Mouse (Mus musculus): ENCODE measurements around the gene Ehmt2.

Ehmt2 gene

DNA sequence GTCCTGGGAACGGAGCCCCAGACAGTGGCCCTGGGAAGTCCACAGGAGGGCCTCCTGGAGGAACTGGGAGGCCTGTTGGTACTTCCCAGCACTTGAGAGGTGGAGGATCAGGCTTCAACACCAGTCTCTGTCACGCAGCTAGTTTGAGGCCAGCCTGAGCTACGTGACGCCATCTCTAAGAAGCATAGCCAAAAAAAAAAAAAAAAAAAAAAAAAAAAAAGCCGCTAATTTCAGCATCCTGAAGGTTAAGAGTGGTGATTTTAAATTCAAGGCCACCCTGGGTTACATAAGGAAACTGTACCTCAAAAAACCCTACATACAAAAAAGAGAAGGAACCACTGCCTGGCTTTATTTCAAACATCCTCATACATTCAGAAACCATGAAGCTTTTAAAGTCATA lies 26.0 kb downstream of the Ehmt2 start:
- DNase-seq (ENCODE audit: low read depth, low spot score): no peak

DNA sequence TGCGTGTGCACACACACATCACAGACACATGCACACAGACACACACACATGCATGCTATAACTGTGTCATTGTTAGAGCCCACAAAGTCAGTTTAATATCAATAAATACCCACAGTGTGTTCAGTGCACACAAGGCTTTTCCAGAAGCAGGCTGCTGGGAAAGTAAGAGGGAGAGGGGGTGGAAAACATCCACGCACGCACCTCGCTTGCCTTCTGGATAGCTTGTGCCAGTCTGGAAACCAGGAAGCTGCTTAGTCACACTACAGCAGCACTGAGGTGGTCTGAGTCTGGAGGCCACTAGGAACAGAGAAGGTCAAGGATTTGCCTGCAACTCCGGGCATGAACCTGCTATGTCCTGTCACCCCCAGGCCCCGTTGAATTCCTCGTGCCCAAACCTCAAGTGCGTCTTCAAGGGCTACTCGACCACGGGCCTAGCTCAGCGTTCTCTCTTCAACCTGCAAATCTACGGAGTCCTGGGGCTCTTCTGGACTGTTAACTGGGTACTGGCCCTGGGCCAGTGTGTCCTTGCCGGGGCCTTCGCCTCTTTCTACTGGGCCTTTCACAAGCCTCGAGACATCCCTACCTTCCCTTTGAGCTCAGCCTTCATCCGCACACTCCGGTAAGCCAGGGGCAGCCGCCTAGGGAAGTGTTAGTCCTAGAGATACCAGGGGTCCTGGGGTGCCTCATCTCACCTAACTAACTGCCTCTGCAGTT lies 29.2 kb downstream of the Ehmt2 start:
- DNase-seq (ENCODE audit: low read depth, low spot score): no peak

DNA sequence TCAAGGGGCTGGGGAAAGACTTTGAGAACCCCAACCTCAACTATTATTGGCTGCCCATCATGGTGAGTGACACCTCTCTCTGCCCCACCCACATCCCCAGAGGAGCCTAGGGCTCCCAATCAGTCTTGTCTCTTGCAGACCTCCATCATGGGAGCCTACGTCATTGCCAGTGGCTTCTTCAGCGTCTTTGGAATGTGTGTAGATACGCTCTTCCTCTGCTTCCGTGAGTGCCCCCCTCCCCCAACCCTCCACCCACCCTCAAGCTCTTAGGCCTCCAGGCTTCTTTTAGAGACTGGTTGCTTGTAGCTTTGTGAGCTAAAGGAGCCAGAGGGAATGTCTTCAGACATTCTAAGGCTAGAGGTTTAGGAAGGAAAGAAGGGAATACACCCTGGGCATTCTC lies 30.6 kb downstream of the Ehmt2 start:
- no peak for DNase-seq (ENCODE audit: low read depth, low spot score)

- peak; percentile 99 for DNase-seq (ENCODE audit: low read depth, low spot score)
Measured at GRCm38 (mm10) chr17:34931061-34931734, 32.9 kb downstream of the Ehmt2 start, which contains the start of gene Neu1. TSS of gene Neu1 (plus strand) at chr17:34931253.

DNA sequence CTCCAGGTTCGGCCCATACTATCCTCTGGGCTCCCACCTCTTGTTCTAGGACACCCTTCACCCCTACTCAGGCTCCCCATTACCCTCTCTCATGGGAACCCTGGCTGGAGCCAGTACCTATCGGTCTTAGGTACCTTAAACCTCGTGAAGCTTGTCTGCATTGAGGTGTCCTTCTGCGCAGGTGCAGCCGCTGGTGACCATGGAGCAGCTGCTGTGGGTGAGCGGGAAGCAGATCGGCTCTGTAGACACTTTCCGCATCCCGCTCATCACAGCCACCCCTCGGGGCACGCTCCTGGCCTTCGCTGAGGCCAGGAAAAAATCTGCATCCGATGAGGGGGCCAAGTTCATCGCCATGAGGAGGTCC lies 33.4 kb downstream of the Ehmt2 start:
- DNase-seq (ENCODE audit: low read depth, low spot score): peak; percentile 78

DNA sequence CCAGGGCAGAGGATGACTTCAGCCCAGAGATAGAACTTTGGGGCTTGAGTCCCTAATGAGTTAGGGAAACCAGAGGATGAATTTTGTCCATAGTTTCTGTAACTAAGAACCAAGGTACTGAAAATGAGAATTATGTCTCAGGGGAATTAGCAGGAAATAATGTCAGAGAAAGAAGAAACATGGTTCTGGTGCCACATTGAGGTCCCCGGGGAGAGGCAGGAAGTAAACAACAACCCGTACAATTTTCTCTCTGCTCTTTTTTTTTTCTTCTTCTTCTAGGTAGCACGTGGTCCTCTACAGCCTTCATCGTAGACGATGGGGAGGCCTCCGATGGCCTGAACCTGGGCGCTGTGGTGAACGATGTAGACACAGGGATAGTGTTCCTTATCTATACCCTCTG lies 34.0 kb downstream of the Ehmt2 start:
- DNase-seq (ENCODE audit: low read depth, low spot score): peak; percentile 57

GRCm38 (mm10) chr17:34934031-34934430 lies 35.8 kb downstream of the Ehmt2 start:
- no peak for DNase-seq (ENCODE audit: low read depth, low spot score)

DNA sequence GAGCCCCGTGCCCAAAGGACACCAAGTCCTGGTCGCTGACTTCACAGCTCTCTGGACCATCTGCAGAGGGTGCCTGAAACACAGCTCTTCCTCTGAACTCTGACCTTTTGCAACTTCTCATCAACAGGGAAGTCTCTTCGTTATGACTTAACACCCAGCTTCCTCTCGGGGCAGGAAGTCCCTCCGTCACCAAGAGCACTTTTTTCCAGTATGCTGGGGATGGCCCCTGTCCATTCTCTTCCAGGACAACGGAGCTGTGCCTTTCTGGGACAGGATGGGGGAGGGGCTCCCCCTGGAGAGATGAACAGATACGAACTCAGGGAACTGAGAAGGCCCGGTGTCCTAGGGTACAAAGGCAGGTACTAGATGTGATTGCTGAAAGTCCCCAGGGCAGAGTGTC lies 36.6 kb downstream of the Ehmt2 start:
- DNase-seq (ENCODE audit: low read depth, low spot score): no peak

DNA sequence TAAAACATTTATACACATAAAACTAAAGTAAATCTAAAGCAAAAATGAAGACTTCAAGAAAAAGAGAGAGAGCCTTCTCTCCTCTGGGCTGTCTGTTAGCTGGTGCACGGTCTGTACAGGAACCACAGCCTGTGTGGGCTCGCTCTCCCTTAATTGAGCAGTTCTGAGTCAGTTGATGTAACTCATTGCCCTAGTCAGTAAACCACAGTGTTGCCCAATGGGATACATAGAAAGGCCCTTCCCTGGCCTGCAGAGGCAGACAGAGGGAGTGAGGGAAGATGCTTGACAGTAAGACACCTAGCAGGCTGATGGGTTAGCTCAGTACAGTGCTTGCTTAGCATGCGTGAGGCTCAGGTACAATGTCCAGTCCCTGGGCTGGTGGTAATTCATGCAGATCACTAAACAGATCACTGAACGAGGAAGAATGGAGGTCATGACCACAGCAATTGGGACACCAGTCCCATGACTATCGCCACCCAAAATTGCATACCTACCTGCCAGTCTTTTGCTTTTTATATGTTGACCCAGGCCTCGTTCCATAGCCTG lies 39.8 kb downstream of the Ehmt2 start:
- DNase-seq (ENCODE audit: low read depth, low spot score): no peak

GRCm38 (mm10) chr17:34941344-34942041 lies 43.2 kb downstream of the Ehmt2 start:
- no peak for DNase-seq (ENCODE audit: low read depth, low spot score)

DNA sequence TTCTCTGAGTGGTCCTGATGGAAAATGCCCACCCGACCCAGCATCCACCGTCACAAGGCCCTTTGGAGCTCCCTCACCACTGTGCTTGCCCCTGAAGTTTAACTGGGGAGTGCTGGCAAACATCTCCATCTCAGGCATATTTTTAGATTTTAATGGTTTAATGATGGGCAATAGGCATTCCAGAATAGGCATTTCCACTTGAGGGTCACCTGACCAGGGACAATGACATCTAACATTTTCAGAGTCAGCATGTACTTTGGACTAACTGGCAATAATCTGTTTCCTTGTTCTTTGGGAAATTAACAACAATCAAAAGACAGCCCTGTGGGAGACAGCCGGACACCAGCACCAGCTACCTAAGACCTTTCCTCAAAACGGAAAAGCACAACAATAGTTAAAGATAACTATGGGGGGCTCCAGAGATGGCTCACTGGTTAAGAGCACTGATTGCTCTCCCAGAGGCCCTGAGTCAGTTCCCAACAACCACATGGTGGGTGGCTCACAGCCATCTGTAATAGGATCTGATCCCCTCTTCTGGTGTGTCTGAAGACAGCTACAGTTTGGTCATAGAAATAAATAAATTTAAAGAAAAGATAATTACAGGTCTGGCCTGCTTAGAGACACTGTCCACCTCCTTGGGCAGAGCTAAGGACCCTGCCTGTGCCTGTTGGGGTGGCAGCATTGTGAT lies 45.0 kb downstream of the Ehmt2 start:
- DNase-seq (ENCODE audit: low read depth, low spot score): no peak

- DNase-seq (ENCODE audit: low read depth, low spot score): no peak
Measured at GRCm38 (mm10) chr17:34944362-34944761, 46.1 kb downstream of the Ehmt2 start.

GRCm38 (mm10) chr17:34946486-34947140 lies 48.3 kb downstream of the Ehmt2 start:
- DNase-seq (ENCODE audit: low read depth, low spot score): no peak

GRCm38 (mm10) chr17:34947606-34948005 lies 49.3 kb downstream of the Ehmt2 start:
- DNase-seq (ENCODE audit: low read depth, low spot score): peak; percentile 47

DNA sequence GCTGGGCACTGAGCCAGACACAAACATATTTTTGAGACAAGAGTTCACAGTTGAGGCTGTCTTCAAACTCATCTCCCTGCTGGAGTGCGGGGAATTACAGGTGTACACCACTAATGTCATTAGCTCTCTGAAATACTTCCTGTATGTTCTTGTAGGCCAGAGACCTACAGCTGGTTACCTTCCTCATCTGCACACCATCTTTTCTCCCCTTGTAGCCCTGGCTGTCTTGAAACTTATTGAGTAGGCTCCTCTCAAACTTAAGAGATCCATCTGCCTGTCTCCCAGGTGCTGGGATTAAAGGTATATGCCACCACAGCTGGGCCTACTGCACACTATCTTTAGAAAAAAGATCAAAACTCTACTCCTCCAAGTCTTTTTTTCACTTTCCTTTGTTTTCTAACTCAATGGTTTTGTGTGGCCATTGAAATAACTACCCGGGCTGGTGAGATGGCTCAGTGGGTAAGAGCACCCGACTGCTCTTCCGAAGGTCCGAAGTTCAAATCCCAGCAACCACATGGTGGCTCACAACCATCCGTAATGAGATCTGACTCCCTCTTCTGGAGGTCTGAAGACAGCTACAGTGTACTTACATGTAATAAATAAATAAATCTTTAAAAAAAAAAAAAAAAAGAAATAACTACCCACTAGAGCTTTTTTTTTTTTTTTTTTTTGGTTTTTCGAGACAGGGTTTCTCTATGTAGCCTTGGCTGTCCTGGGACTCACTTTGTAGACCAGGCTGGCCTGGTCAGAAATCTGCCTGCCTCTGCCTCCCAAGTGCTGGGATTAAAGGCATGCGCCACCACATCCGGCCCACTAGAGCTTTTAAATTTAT lies 50.7 kb downstream of the Ehmt2 start:
- DNase-seq (ENCODE audit: low read depth, low spot score): peak; percentile 53

GRCm38 (mm10) chr17:34949553-34949969 lies 51.3 kb downstream of the Ehmt2 start:
- peak; percentile 44 for DNase-seq (ENCODE audit: low read depth, low spot score)

DNA sequence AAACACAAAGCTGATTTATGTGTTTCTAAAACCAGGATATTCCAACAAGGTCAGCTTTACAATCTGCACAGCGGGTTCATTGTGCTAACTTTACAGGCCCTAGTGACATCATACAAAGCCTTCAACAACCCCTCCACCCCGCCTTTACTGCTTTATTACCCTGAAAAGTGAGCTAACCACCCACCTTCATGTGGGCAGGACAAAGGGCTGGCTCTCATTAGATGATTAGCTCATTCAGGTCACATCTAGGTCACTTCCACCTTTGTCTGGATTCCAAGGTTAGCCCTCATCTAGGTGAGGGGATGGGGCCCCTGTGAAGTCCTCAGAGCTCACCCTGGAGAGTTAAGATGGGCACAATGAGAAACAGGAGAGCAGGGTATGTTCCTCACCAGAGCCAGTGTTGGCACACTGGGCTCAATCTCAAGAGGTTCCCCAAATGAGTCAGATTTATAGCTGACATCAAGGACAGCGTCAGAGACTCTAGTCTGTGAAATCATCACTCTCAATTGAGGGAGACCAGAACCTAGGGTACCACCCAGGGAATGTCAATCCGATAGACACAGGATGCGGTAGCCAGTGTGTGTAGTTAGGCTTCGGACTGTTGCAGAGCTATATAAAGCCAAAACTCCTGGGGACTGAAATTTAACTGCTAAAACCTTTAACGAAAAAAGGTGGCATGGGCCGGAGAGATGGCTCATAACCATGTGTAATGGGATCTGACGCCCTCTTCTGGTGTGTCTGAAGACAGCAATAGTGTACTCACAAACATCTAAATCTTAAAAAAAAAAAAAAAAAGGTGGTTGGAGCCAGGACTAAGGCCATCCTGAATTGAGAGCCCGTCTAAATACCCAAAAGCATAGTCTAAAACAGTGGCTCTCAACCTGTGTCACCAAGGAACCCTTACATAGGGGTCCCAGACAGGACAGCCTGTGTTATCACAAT lies 52.5 kb downstream of the Ehmt2 start:
- DNase-seq (ENCODE audit: low read depth, low spot score): peak; percentile 37

DNA sequence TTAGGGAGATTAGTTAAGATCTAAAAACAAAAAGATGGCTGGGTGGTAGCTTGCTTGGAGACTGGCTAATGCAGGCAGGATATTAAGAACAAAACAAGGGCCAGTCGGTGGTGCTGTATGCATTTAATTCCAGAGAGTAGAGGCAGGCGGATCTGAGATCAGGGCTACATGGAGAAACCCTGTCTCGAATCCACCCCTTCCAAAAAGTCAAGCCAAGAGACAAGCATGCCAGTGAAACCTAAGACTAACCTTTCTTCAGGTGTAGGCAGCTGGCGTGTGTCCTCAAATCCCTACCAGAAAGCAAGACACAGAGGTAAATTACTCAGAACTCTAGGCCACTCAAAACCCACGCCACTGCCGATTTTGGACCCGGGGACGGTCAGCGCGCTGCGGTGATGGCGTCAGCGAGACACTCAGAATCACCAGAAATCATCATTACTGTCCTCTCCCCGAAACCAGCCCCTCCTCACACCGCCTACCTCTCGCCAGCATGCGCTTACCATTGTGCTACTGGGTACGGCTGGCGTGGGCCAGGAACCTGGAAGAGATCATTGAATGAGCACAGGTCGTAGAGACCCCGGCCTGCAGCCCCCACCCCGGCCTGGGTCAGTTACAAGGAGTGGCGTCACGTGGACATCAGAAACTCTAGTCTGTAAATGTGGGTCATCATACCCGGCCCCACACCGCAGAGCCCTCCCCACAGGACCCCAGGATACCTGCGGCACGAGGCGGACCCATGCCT lies 53.5 kb downstream of the Ehmt2 start:
- no peak for DNase-seq (ENCODE audit: low read depth, low spot score)
